Mouse (Mus musculus): Measurements from ENCODE around the gene Ctsj.
"Not testable (repeated sequence)": the region's sequence is repeated elsewhere in the genome, so short reads cannot be mapped to it uniquely, and the experiment has no call there.

The Ctsj gene

DNA sequence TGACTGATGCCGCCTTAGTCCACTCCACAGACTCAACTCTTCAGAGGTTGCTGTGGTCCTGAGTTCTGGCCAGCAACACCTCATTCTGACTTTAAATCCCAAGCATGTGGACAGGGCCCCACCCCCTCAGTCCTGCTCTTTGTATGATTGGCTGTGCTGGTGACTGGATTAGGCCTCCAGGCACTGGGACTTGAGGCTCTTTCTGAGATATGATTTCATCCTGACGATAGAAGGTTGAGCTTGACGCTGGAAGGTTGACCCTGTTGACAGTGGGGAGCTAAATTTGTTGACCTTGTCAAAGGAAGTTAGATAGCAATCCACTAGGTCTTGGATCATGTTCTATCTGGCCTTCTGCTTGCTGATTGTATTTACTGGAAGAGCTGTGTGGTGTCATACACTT, at the start of gene Ctsj:
Gene Ctsj, minus strand, starts transcription at position 101 of the 400 bp plus-strand sequence.
- no peak for DNase-seq

DNA sequence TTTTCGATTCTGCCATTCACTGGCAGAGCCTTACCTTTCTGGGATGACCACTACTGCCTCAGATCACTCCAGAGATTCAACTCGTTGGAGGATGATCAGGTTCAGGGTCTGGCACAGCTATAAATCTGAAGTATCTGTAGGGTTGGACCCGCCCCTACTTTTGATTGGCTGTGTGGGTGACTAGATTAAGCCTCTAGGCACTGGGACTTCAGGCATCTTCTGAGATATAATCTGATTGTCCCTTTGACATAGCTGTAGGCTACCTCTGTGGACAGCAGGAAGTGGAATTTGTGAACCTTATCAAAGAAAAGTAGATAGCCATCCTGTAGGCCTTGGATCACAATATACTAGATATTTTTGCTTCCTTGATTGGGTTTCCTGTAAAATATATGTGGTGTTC, 34.8 kb upstream of the Ctsj start, which contains the start of gene Ctsq:
Gene Ctsq, minus strand, starts transcription at position 101 of the 400 bp plus-strand sequence.
- no peak for DNase-seq

DNA sequence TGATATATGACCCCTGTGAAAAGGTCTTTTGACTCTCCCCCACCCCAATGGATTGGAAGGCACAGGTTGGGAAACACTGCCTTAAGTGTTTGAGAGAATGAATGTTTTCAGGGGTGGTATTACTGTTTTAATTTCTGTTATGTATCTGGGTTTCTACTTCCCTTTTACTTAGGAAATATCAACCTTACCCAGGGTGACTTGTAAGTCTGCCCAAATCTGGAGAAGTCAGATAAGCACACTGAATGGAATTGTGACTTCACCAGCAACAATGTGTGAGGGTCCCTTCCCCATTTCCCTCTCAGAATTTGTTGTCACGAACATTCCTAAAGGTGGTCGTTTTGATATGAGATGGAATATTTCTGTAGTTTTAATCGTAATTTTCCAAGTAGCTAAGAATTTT, 17.0 kb upstream of the Ctsj start:
- DNase-seq = no peak

DNA sequence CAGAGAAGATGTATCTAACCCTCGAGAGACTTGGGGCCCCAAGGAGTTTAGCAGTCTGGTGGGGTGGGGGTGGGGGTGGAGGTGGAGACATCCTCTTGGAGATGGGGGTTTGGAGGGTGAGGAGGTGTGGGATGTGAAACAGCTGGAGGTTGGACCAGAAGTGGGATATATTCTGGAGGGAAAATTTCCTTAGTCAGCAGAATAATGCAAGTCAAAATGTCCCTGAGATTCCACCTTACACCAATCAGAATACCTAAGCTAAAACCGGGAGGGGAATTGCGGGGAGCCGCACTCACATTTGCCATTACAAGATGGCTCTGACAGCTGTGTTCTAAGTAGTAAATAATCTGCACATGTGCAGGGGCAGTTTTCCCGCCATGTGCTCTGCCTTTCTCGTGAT, 16.1 kb upstream of the Ctsj start:
- no peak for DNase-seq

DNA sequence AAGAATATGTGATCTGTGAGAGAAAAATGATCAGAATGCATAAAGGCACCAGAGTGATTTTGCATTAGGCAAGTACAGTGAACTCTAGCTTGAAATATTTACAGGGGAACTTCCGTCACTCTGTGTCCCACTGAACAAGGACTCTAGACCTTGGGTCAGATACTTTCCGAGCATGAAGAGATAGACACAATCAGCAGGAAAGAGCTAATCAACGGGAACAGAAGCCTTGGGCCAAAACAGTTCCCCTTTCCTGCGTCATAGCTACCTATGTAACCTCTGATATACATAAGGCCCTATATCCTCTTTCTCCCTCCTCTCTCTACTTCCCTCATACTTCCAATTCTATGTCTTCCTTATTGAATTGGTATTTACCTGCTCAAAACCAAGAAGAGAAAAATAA, 4.4 kb upstream of the Ctsj start:
- no peak for DNase-seq

DNA sequence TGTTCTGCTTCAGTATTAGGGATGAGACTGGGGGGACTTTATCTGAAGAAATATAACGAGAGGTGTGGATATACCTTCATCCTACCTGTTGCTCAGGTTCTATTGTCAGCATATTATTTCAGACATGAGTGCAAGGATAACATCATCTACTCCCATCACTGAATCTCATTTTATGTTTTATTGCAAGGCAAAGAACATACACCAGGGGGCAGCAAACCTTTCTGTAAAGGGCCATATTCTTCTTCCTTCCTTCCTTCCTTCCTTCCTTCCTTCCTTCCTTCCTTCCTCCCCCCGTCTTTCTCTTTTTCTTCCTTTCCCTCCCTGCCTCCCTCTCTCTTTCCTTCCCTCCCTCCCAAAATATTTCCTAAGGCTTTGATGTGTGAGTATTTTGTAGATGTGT, 8.2 kb downstream of the Ctsj start:
- no peak for DNase-seq

DNA sequence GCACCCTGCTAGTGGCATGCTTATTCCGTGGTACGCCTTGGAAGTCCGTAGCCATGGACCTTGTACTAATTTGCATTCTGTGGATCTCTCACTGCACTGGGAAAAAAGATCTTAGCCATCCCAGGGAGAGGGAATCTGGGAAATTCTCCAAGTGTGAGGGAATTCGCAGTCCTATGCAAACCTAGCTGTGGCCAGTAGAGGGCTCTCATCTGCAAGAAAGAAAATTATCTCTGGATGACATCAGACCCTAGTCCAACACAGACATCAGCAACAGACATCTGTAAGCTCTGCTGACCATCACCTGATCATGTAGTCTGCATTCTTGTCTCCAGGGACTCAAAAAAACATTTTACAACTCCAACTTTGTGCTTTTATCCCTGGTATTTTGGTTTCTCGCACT, 18.8 kb downstream of the Ctsj start:
- DNase-seq = not testable (repeated sequence)

DNA sequence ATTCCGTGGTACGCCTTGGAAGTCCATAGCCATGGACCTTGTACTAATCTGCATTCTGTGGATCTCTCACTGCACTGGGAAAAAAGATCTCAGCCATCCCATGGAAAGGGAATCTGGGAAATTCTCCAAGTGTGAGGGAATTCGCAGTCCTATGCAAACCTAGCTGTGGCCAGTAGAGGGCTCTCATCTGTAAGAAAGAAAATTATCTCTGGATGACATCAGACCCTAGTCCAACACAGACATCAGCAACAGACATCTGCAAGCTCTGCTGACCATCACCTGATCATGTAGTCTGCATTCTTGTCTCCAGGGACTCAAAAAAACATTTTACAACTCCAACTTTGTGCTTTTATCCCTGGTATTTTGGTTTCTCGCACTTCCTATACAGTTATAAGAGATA, 33.4 kb downstream of the Ctsj start:
- DNase-seq = not testable (repeated sequence)

DNA sequence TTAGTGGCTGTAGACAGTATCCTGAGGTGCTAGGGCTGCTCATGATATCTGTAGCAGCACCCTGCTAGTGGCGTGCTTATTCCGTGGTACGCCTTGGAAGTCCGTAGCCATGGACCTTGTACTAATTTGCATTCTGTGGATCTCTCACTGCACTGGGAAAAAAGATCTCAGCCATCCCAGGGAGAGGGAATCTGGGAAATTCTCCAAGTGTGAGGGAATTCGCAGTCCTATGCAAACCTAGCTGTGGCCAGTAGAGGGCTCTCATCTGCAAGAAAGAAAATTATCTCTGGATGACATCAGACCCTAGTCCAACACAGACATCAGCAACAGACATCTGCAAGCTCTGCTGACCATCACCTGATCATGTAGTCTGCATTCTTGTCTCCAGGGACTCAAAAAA, 41.8 kb downstream of the Ctsj start:
- DNase-seq = not testable (repeated sequence)

DNA sequence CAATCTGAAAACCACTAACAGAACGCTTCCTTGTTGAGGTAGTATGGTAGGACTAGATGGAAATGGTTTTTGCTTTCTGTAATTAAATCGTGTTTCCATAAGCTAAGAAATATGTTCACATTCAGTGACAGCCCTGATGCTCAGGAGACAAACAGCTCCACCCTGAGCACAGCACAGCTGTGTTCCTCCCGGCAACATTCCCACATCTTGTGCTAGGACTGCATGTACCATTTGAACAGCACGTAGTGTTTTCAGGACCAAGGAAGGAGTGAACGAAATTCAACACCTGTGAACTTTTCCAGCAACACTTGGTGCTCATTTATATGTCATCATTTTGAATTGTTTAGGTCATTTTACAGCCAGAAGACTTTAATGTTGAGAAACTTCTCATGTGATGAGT, 44.1 kb downstream of the Ctsj start:
- DNase-seq = no peak
